Mouse (Mus musculus): ENCODE results near the gene Bloc1s4. TPM values are rescaled to one million over a fixed set of nuclear protein-coding genes. Genes with fewer than 3 reads are reported as not detected.

Gene Bloc1s4
- polyA plus RNA-seq, 1 experiment from 2014 or later, result 16.5 TPM

DNA sequence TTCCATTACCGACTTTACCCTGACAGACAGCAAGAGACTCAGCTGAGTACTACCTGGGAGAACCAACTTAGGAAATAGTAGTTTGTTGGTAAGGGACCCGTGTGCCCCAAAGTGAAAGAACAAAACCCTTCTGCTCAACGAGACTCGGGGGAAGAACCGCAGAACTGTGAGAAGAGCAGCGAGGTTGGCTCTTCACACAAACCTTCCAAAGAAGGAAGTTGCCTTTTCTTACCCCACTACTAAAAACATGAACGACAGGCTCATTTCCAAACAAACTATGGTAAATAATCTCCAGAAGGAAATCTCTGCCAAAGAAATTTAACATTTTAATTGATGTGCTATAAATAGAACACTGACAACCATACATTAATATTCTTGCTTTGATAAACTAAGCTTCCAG, 1.4 kb downstream of the Bloc1s4 start:
- Histone ChIP-seq H3K36me3 (ENCODE audit: control insufficient read depth, insufficient read depth, low read length) (no peaks in the 10 kb centered on the region), H3K4me1 (ENCODE audit: control insufficient read depth, insufficient read depth, low read length) (peaks cover 10% of the 10 kb centered on the region), H3K9ac (ENCODE audit: low read depth, low read length) (peak overlapping the region; percentile 41; the same call in 1 of the 2 replicates), H3K27ac (ENCODE audit: low read length) (no peak overlapping the region), H3K27me3 (replicated peaks; ENCODE audit: control insufficient read depth, insufficient read depth, low read length) (no peaks in the 10 kb centered on the region), H3K9me3 (ENCODE audit: control insufficient read depth, low read length) (no peaks in the 10 kb centered on the region), H3K4me2 (ENCODE audit: low read depth, low read length) (peak overlapping the region; percentile 88; the same call in 1 of the 2 replicates), H3K4me3 (ENCODE audit: low read length) (no peak overlapping the region)
- ATAC-seq, result no peak
- 79% methylated on average over 7 of the region's 7 CpGs for WGBS

DNA sequence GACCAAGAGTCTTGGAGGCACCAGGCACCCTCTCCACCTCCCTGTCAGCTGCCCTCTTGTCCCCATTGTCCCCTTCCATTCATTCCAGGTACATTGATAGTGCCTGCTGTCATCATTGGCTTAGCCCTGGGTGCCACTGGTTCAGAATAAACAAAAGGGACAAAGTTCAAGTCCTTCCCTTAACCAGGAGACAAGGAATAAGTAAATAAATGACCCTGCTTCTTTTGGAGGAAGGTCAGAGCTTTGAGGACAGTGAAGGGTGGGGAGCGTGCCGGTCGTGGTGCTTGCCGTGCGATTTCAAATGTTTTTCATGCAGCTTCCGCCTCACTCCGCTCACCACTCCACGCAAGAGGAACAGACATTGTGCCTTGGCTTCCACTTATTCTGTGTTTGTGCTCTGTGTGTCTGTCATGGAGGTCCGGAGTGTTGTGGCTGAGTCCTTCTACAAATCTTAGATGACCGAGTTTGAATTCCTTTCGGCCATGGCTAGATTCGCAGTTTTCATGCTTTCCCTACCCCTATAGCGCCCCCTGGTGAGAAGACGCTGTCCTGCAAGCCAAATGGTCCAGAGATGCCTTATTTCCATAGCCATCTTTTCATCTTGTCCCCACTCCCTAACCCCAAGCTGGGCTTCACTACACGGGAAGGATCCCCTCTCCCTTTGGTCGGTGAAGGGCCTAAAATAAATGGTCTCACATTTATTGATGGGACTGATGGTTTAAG, 6.2 kb downstream of the Bloc1s4 start:
- peak overlapping the region; percentile 28 for H3K4me3 ChIP-seq (ENCODE audit: low read length)
- H3K9ac ChIP-seq (ENCODE audit: low read depth, low read length), result no peak overlapping the region; the same call in 1 of the 2 replicates
- peak; percentile 65 for ATAC-seq

DNA sequence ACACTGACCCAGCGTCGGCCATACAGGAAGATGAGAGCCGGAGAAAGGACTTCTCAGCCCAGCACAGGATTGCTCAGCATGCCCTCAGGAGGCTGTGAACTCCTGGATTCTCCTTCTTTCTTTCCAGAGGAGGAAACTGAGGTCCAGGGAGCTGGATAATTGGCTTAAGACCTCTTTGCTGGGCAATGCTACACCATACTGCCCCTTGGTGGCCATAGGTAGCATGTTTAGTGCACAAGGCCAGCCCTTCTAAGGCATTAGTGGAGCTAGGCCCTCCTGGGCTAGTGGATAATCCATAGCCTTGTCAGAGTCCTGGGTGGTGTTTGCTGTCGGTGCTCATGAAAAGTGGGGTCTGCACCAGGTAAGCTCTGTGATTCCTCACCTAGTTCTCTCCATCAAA, 8.6 kb downstream of the Bloc1s4 start:
- peaks cover 6% of the 10 kb centered on the region for H3K4me1 ChIP-seq (ENCODE audit: control insufficient read depth, insufficient read depth, low read length)
- peak; percentile 43; the same call in 1 of the 2 replicates for ATAC-seq
- H3K4me3 ChIP-seq (ENCODE audit: low read length), result no peak overlapping the region
- H3K27ac ChIP-seq (ENCODE audit: low read length), result no peak overlapping the region
- no peaks in the 10 kb centered on the region for H3K36me3 ChIP-seq (ENCODE audit: control insufficient read depth, insufficient read depth, low read length)
- H3K9ac ChIP-seq (ENCODE audit: low read depth, low read length), result no peak overlapping the region
- no peak overlapping the region for H3K4me2 ChIP-seq (ENCODE audit: low read depth, low read length)
- 64% methylated on average over 4 of the region's 4 CpGs for WGBS
- no peaks in the 10 kb centered on the region for H3K27me3 ChIP-seq (replicated peaks; ENCODE audit: control insufficient read depth, insufficient read depth, low read length)
- H3K9me3 ChIP-seq (ENCODE audit: control insufficient read depth, low read length), result no peaks in the 10 kb centered on the region

More for the DNA sequence above, 6.2 kb downstream of the Bloc1s4 start:
- Histone ChIP-seq H3K36me3 (ENCODE audit: control insufficient read depth, insufficient read depth, low read length) (no peaks in the 10 kb centered on the region), H3K9me3 (ENCODE audit: control insufficient read depth, low read length) (no peaks in the 10 kb centered on the region), H3K27ac (ENCODE audit: low read length) (no peak overlapping the region), H3K4me1 (ENCODE audit: control insufficient read depth, insufficient read depth, low read length) (peaks cover 13% of the 10 kb centered on the region), H3K4me2 (ENCODE audit: low read depth, low read length) (peak overlapping the region; percentile 38), H3K27me3 (replicated peaks; ENCODE audit: control insufficient read depth, insufficient read depth, low read length) (no peaks in the 10 kb centered on the region)
- WGBS, result 25% methylated on average over 16 of the region's 16 CpGs

DNA sequence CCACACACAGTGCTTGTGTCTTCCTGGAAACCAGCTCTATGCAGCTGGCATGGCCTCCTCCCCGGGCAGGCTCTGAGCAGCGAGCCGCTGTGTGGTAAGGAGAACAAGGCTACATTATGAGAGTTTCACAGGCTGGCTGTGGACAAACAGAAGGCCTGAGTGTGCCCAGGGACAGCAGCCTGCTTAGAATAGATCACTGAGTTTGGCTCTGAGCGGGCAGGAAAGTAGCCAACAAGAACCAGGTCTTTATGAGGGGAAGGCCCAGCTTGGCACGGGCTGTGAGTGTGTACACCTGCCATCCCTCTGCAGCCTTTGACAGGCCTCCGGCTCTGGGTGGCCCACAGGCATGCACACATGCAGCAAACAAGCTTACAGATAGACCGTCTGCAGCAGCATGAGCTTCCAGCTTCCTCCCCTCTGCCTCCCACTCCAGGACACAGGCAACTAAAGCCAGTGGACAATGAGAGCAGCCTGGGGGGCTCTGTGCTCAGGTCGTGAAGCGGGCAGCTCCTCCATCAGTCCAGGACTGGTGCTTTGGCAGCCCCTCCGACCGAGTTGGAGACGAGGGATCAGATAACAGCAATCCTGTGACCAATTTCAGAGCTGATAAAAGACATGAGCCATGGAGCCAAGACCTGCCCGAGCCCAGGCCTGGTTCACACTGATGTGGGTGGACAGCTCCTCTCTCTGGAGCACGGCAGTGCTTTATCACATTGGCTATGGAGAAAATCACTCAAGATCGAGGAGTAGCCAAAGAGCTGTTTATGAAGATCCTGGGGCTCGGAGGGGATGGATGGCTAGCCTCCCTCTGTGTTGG, 9.4 kb downstream of the Bloc1s4 start:
- no peak for ATAC-seq

DNA sequence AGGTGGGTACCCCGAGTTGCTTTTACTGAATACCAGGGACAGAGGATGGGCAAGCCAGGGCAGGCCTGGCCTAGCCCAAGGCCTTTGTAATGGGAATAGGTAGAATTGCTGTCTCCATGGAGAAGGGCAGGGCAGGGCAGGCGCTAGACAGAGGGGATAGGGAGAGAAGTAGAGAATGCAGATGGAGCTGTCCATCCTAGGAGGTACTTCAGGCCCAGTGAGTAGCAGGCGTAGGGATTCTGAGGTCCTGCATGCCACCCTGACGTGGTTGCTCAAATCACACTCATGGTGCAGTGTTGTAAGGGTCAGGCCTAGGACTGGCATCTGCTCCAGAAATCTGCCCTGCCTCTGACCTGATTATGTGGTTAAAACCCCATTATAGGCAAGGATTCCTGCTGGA, 10.7 kb downstream of the Bloc1s4 start:
- no peaks in the 10 kb centered on the region for H3K36me3 ChIP-seq (ENCODE audit: control insufficient read depth, insufficient read depth, low read length)
- H3K9ac ChIP-seq (ENCODE audit: low read depth, low read length), result no peak overlapping the region
- H3K27me3 ChIP-seq (replicated peaks; ENCODE audit: control insufficient read depth, insufficient read depth, low read length), result no peaks in the 10 kb centered on the region
- H3K4me1 ChIP-seq (ENCODE audit: control insufficient read depth, insufficient read depth, low read length), result peaks cover 6% of the 10 kb centered on the region
- 73% methylated on average over 4 of the region's 4 CpGs for WGBS
- H3K4me2 ChIP-seq (ENCODE audit: low read depth, low read length), result no peak overlapping the region
- H3K9me3 ChIP-seq (ENCODE audit: control insufficient read depth, low read length), result no peaks in the 10 kb centered on the region
- H3K4me3 ChIP-seq (ENCODE audit: low read length), result no peak overlapping the region
- no peak overlapping the region for H3K27ac ChIP-seq (ENCODE audit: low read length)
- ATAC-seq, result no peak

More for the DNA sequence above, 9.4 kb downstream of the Bloc1s4 start:
- H3K4me3 ChIP-seq (ENCODE audit: low read length), result no peak overlapping the region
- no peak overlapping the region for H3K4me2 ChIP-seq (ENCODE audit: low read depth, low read length)
- H3K9me3 ChIP-seq (ENCODE audit: control insufficient read depth, low read length), result no peaks in the 10 kb centered on the region
- H3K4me1 ChIP-seq (ENCODE audit: control insufficient read depth, insufficient read depth, low read length), result peaks cover 6% of the 10 kb centered on the region
- H3K36me3 ChIP-seq (ENCODE audit: control insufficient read depth, insufficient read depth, low read length), result no peaks in the 10 kb centered on the region
- H3K27ac ChIP-seq (ENCODE audit: low read length), result no peak overlapping the region
- H3K27me3 ChIP-seq (replicated peaks; ENCODE audit: control insufficient read depth, insufficient read depth, low read length), result no peaks in the 10 kb centered on the region
- H3K9ac ChIP-seq (ENCODE audit: low read depth, low read length), result no peak overlapping the region
- 55% methylated on average over 16 of the region's 16 CpGs for WGBS

DNA sequence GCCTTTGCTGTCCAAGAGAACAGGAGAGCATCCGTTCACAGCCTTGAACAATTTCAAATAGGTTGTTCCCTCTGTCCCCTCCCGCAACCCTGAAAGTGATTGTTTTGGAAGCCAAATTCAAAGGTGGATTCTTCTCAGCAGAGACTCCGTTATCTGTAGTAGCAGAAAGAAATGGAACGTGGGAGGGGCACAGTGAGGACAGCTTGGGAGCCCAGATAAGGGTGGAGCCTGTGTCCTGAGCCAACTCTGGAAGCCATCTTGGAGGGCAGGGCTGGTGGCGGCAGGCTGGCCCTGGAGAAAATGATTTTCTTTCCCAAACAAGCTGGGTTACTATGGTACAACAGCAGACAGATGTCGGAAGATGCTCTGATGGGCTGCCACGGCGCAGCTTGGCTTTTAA, 12.4 kb downstream of the Bloc1s4 start:
- Histone ChIP-seq H3K4me3 (ENCODE audit: low read length) (no peak overlapping the region), H3K4me1 (ENCODE audit: control insufficient read depth, insufficient read depth, low read length) (no peaks in the 10 kb centered on the region), H3K9me3 (ENCODE audit: control insufficient read depth, low read length) (no peaks in the 10 kb centered on the region), H3K36me3 (ENCODE audit: control insufficient read depth, insufficient read depth, low read length) (no peaks in the 10 kb centered on the region), H3K9ac (ENCODE audit: low read depth, low read length) (no peak overlapping the region), H3K4me2 (ENCODE audit: low read depth, low read length) (no peak overlapping the region), H3K27ac (ENCODE audit: low read length) (no peak overlapping the region), H3K27me3 (replicated peaks; ENCODE audit: control insufficient read depth, insufficient read depth, low read length) (no peaks in the 10 kb centered on the region)
- 74% methylated on average over 8 of the region's 8 CpGs for WGBS
- ATAC-seq, result no peak

DNA sequence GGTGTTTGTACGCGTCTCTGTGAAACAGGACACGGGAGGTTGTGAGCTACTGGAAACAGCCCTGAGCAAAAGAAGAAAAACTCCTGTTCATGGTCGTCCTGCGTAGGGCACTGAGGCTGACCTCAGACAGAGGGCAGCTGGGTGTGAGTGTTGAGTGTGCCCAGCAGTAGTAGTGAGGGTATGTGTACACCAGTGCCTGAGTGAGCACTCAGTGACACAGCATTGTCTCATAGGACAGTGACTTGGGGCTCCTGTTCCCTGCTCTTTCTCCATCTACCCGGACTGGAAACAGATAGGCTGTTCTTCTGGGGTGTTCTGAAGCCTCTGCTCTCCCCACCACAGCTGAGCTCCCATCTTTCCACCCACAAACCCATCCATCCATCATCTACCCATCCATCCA, 13.3 kb downstream of the Bloc1s4 start:
- Histone ChIP-seq H3K27ac (ENCODE audit: low read length) (no peak overlapping the region), H3K36me3 (ENCODE audit: control insufficient read depth, insufficient read depth, low read length) (no peaks in the 10 kb centered on the region), H3K9me3 (ENCODE audit: control insufficient read depth, low read length) (no peaks in the 10 kb centered on the region), H3K4me2 (ENCODE audit: low read depth, low read length) (no peak overlapping the region), H3K4me1 (ENCODE audit: control insufficient read depth, insufficient read depth, low read length) (no peaks in the 10 kb centered on the region), H3K4me3 (ENCODE audit: low read length) (no peak overlapping the region), H3K9ac (ENCODE audit: low read depth, low read length) (no peak overlapping the region), H3K27me3 (replicated peaks; ENCODE audit: control insufficient read depth, insufficient read depth, low read length) (no peaks in the 10 kb centered on the region)
- no peak for ATAC-seq
- whole genome bisulfite sequencing, result 88% methylated on average over 6 of the region's 6 CpGs

DNA sequence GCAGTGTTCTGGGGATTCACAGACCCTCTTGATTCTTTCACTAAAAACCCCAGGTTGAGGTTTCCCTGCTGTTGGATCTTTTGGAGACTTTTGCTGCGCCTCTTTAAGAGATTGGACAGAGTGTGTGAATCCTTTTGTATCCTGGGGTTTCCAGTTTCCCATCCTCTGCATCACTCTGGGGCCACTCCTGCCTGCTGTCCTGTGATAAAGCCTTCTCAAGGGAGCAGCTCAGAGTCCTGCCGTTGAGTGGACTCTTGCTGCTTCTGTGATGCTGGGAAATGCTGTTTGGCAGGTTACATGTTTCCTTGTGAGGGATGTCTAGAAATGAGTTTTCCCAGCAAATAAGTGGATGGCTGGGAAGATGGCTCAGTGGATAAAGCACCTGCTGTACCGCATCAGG, 15.0 kb downstream of the Bloc1s4 start:
- no peaks in the 10 kb centered on the region for H3K27me3 ChIP-seq (replicated peaks; ENCODE audit: control insufficient read depth, insufficient read depth, low read length)
- no peak overlapping the region for H3K27ac ChIP-seq (ENCODE audit: low read length)
- peaks cover 9% of the 10 kb centered on the region for H3K4me1 ChIP-seq (ENCODE audit: control insufficient read depth, insufficient read depth, low read length)
- WGBS, result 75% methylated on average over 3 of the region's 3 CpGs
- no peaks in the 10 kb centered on the region for H3K36me3 ChIP-seq (ENCODE audit: control insufficient read depth, insufficient read depth, low read length)
- no peaks in the 10 kb centered on the region for H3K9me3 ChIP-seq (ENCODE audit: control insufficient read depth, low read length)
- ATAC-seq, result no peak
- H3K4me2 ChIP-seq (ENCODE audit: low read depth, low read length), result no peak overlapping the region
- no peak overlapping the region for H3K4me3 ChIP-seq (ENCODE audit: low read length)
- no peak overlapping the region for H3K9ac ChIP-seq (ENCODE audit: low read depth, low read length)

DNA sequence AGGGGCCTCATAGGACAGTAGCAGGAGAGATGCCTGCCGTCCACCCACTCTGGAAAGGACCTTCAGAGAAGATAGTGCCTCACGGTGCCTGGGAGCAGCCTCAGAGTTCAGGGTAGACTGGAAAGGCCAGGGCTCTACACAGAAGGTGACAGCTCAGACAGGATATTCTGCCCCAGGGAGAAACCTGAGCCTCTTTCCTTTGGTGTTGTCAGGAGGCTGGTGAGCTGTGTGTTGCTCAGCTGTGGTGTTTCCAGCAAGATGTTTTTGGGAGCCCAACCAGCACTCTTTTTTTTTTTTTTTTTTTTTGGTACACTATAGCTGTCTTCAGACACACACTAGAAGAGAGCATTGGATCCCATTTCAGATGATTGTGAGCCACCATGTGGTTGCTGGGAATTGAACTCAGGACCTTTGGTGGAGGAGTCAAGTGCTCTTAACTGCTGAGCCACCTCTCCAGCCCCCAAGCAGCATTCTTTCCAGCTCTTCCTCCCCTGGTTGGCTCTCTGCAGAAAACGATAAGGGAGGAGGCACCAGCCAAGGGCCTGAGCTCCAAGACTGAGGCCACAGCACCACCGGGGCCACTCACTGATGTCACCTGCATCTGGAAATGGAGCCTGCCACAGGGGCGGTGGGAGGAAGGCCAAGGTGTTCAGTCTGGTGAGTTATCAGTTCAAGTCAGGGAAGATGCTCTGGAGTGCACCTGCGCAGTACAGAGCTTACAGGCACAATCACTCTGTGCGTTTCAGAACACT, 16.4 kb downstream of the Bloc1s4 start:
- no peak overlapping the region for H3K4me2 ChIP-seq (ENCODE audit: low read depth, low read length)
- no peak overlapping the region for H3K27ac ChIP-seq (ENCODE audit: low read length)
- WGBS, result 77% methylated on average over 7 of the region's 7 CpGs
- no peak overlapping the region for H3K9ac ChIP-seq (ENCODE audit: low read depth, low read length)
- H3K9me3 ChIP-seq (ENCODE audit: control insufficient read depth, low read length), result no peaks in the 10 kb centered on the region
- no peak for ATAC-seq
- no peaks in the 10 kb centered on the region for H3K27me3 ChIP-seq (replicated peaks; ENCODE audit: control insufficient read depth, insufficient read depth, low read length)
- H3K36me3 ChIP-seq (ENCODE audit: control insufficient read depth, insufficient read depth, low read length), result no peaks in the 10 kb centered on the region
- H3K4me1 ChIP-seq (ENCODE audit: control insufficient read depth, insufficient read depth, low read length), result peaks cover 17% of the 10 kb centered on the region
- no peak overlapping the region for H3K4me3 ChIP-seq (ENCODE audit: low read length)

All from intestine, embryonic 16.5 days (tissue).